Mouse (Mus musculus): ENCODE data around the gene Ano7. TPM values are rescaled to one million over a fixed set of nuclear protein-coding genes. Genes with fewer than 3 reads are reported as not detected.
"Not testable (repeated sequence)": the region's sequence is repeated elsewhere in the genome, so short reads cannot be mapped to it uniquely, and the experiment has no call there.

Gene Ano7
- polyA plus RNA-seq, 1 experiment from 2014 or later: 1.7 TPM

DNA sequence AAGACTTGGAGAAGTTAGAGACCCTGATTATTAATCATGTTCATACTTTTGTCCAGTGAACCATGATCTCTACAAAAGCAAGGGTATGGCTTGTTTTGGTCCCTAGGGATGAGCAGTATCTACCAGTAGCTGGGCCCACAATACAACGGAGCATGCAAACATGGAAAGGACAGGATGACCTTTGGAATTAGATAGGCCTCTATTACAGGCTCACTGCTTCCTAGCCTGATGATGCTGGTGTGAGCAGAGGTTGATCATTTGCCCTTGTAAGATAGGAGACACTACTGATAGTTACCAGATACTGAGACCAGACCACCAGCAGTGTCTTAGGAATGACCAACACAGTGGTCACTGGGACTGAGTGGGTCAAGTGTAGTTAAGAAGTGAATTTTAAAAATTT, 65.6 kb downstream of the Ano7 start:
- H3K27me3 ChIP-seq (replicated peaks; ENCODE audit: control insufficient read depth, insufficient read depth, low read length): no peaks in the 10 kb centered on the region
- H3K9ac ChIP-seq (ENCODE audit: low read depth, low read length): no peak overlapping the region
- no peak overlapping the region for H3K27ac ChIP-seq (ENCODE audit: low read depth, low read length)
- H3K9me3 ChIP-seq (ENCODE audit: control insufficient read depth, low read length): no peaks in the 10 kb centered on the region
- peaks cover 15% of the 10 kb centered on the region for H3K36me3 ChIP-seq (ENCODE audit: control insufficient read depth, insufficient read depth, low read length)
- no peak overlapping the region for H3K4me2 ChIP-seq (ENCODE audit: low read length)
- 92% methylated on average over 1 of the region's 1 CpGs for WGBS
- ATAC-seq: no peak
- no peak overlapping the region for H3K4me3 ChIP-seq (ENCODE audit: low read length)
- peaks cover 4% of the 10 kb centered on the region; the same call in 1 of the 2 replicates for H3K4me1 ChIP-seq (ENCODE audit: control insufficient read depth, insufficient read depth, low read depth, low read length)

GRCm38 (mm10) chr1:93444405-93445110, 70.8 kb downstream of the Ano7 start:
- H3K4me2 ChIP-seq (ENCODE audit: low read length): peak overlapping the region; percentile 97
- H3K27ac ChIP-seq (ENCODE audit: low read depth, low read length): peak overlapping the region; percentile 76
- no peaks in the 10 kb centered on the region for H3K9me3 ChIP-seq (ENCODE audit: control insufficient read depth, low read length)
- peak; percentile 88 for ATAC-seq
- 7% methylated on average over 18 of the region's 18 CpGs for WGBS
- H3K4me3 ChIP-seq (ENCODE audit: low read length): peak overlapping the region; percentile 84
- H3K4me1 ChIP-seq (ENCODE audit: control insufficient read depth, insufficient read depth, low read depth, low read length): peaks cover 14% of the 10 kb centered on the region
- H3K27me3 ChIP-seq (replicated peaks; ENCODE audit: control insufficient read depth, insufficient read depth, low read length): no peaks in the 10 kb centered on the region
- H3K36me3 ChIP-seq (ENCODE audit: control insufficient read depth, insufficient read depth, low read length): no peaks in the 10 kb centered on the region
- peak overlapping the region; percentile 79 for H3K9ac ChIP-seq (ENCODE audit: low read depth, low read length)

GRCm38 (mm10) chr1:93445111-93445821, 71.5 kb downstream of the Ano7 start:
- no peaks in the 10 kb centered on the region for H3K9me3 ChIP-seq (ENCODE audit: control insufficient read depth, low read length)
- H3K4me1 ChIP-seq (ENCODE audit: control insufficient read depth, insufficient read depth, low read depth, low read length): peaks cover 14% of the 10 kb centered on the region
- no peaks in the 10 kb centered on the region for H3K27me3 ChIP-seq (replicated peaks; ENCODE audit: control insufficient read depth, insufficient read depth, low read length)
- peak overlapping the region; percentile 76 for H3K27ac ChIP-seq (ENCODE audit: low read depth, low read length)
- ATAC-seq: peak; percentile 91
- no peaks in the 10 kb centered on the region for H3K36me3 ChIP-seq (ENCODE audit: control insufficient read depth, insufficient read depth, low read length)
- H3K4me3 ChIP-seq (ENCODE audit: low read length): peak overlapping the region; percentile 84
- peak overlapping the region; percentile 79 for H3K9ac ChIP-seq (ENCODE audit: low read depth, low read length)
- H3K4me2 ChIP-seq (ENCODE audit: low read length): peak overlapping the region; percentile 97
- WGBS: 0% methylated on average over 66 of the region's 84 CpGs

- peak overlapping the region; percentile 76; the same call in 1 of the 2 replicates for H3K27ac ChIP-seq (ENCODE audit: low read depth, low read length)
Observed at GRCm38 (mm10) chr1:93445822-93446162, 72.1 kb downstream of the Ano7 start.

DNA sequence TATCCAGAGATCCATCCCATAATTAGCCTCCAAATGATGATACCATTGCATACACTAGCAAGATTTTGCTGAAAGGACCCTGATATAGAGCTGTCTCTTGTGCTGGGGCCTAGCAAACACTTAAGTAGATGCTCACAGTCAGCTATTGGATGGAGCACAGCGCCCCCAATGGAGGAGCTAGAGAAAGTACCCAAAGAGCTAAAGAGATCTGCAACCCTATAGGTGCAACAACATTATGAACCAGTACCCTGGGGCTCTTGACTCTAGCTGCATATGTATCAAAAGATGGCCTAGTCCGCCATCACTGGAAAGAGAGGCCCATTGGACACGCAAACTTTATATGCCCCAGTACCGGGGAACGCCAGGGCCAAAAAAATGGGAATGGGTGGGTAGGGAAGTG, 76.4 kb downstream of the Ano7 start:
- not testable (repeated sequence) for ATAC-seq; H3K27ac ChIP-seq (ENCODE audit: low read depth, low read length); H3K36me3 ChIP-seq (ENCODE audit: control insufficient read depth, insufficient read depth, low read length); H3K9ac ChIP-seq (ENCODE audit: low read depth, low read length); H3K4me2 ChIP-seq (ENCODE audit: low read length); H3K4me1 ChIP-seq (ENCODE audit: control insufficient read depth, insufficient read depth, low read depth, low read length); H3K9me3 ChIP-seq (ENCODE audit: control insufficient read depth, low read length); H3K4me3 ChIP-seq (ENCODE audit: low read length); H3K27me3 ChIP-seq (replicated peaks; ENCODE audit: control insufficient read depth, insufficient read depth, low read length)
- WGBS: 80% methylated on average over 5 of the region's 5 CpGs

More at GRCm38 (mm10) chr1:93445822-93446162, 72.1 kb downstream of the Ano7 start:
- H3K9ac ChIP-seq (ENCODE audit: low read depth, low read length): peak overlapping the region; percentile 79
- WGBS: 15% methylated on average over 3 of the region's 3 CpGs
- H3K4me1 ChIP-seq (ENCODE audit: control insufficient read depth, insufficient read depth, low read depth, low read length): peaks cover 14% of the 10 kb centered on the region
- H3K9me3 ChIP-seq (ENCODE audit: control insufficient read depth, low read length): no peaks in the 10 kb centered on the region
- ATAC-seq: peak; percentile 28; the same call in 1 of the 2 replicates
- peak overlapping the region; percentile 97 for H3K4me2 ChIP-seq (ENCODE audit: low read length)
- no peaks in the 10 kb centered on the region for H3K36me3 ChIP-seq (ENCODE audit: control insufficient read depth, insufficient read depth, low read length)
- no peaks in the 10 kb centered on the region for H3K27me3 ChIP-seq (replicated peaks; ENCODE audit: control insufficient read depth, insufficient read depth, low read length)
- H3K4me3 ChIP-seq (ENCODE audit: low read length): peak overlapping the region; percentile 84

GRCm38 (mm10) chr1:93453721-93454255, 80.1 kb downstream of the Ano7 start:
- Histone ChIP-seq H3K4me1 (ENCODE audit: control insufficient read depth, insufficient read depth, low read depth, low read length) (no peaks in the 10 kb centered on the region), H3K4me3 (ENCODE audit: low read length) (no peak overlapping the region), H3K36me3 (ENCODE audit: control insufficient read depth, insufficient read depth, low read length) (no peaks in the 10 kb centered on the region), H3K9me3 (ENCODE audit: control insufficient read depth, low read length) (no peaks in the 10 kb centered on the region), H3K4me2 (ENCODE audit: low read length) (no peak overlapping the region), H3K27ac (ENCODE audit: low read depth, low read length) (no peak overlapping the region), H3K9ac (ENCODE audit: low read depth, low read length) (no peak overlapping the region), H3K27me3 (replicated peaks; ENCODE audit: control insufficient read depth, insufficient read depth, low read length) (no peaks in the 10 kb centered on the region)
- ATAC-seq: no peak

Small RNA genes within 50 kb of the gene (microRNA-seq; reads per million reads assigned to microRNA genes)
- gene Mir6345 (not detected), gene Mir6902 (not detected)

Other genes starting within 250 kb of the Ano7 start
- gene Agxt, start 238.7 kb upstream of the Ano7 start, polyA plus RNA-seq (2015; fragmentation: Nextera tagmentation; extraction: Ambion mirVana): not detected in 2 replicates
- gene 2310007B03Rik, start 213.0 kb upstream of the Ano7 start, polyA plus RNA-seq (2015; fragmentation: Nextera tagmentation; extraction: Ambion mirVana): 0.40 and 0.54 TPM in 2 replicates
- 0.43 and 0.51 TPM in 2 replicates for gene Crocc2, start 205.2 kb upstream of the Ano7 start, polyA plus RNA-seq (2015; fragmentation: Nextera tagmentation; extraction: Ambion mirVana)
- gene Sned1, start 138.1 kb upstream of the Ano7 start, polyA plus RNA-seq (2015; fragmentation: Nextera tagmentation; extraction: Ambion mirVana): 12.1 and 12.7 TPM in 2 replicates
- 33.5 and 33.7 TPM in 2 replicates for gene Mterf4, start 68.0 kb upstream of the Ano7 start, polyA plus RNA-seq (2015; fragmentation: Nextera tagmentation; extraction: Ambion mirVana)
- gene Ppp1r7, start 31.1 kb upstream of the Ano7 start, polyA plus RNA-seq (2015; fragmentation: Nextera tagmentation; extraction: Ambion mirVana): 47.9 and 56.0 TPM in 2 replicates
- gene Pask, start 30.4 kb upstream of the Ano7 start, polyA plus RNA-seq (2015; fragmentation: Nextera tagmentation; extraction: Ambion mirVana): 5.2 and 6.4 TPM in 2 replicates
- 68.5 and 72.5 TPM in 2 replicates for gene Hdlbp, start 104.9 kb downstream of the Ano7 start, polyA plus RNA-seq (2015; fragmentation: Nextera tagmentation; extraction: Ambion mirVana)
- 3.5 and 4.4 TPM in 2 replicates for gene Farp2, start 138.1 kb downstream of the Ano7 start, polyA plus RNA-seq (2015; fragmentation: Nextera tagmentation; extraction: Ambion mirVana)

Data from hindbrain, embryonic 16.5 days (tissue).